Mouse (Mus musculus) erythroblast, embryonic 14.5 days (primary cell): ENCODE measurements around the gene Pde3a.

Experiments used
- GATA1 ChIP-seq: IDR thresholded peaks from 2 replicates; pipeline ENCODE4 v1.6.1; 2012; ENCODE audit warnings: low read length, inconsistent platforms, mixed read lengths
- TAL1 ChIP-seq: IDR thresholded peaks from 3 replicates; pipeline ENCODE4 v1.6.1; 2012; ENCODE audit warnings: low read length, inconsistent platforms, mixed read lengths

DNA sequence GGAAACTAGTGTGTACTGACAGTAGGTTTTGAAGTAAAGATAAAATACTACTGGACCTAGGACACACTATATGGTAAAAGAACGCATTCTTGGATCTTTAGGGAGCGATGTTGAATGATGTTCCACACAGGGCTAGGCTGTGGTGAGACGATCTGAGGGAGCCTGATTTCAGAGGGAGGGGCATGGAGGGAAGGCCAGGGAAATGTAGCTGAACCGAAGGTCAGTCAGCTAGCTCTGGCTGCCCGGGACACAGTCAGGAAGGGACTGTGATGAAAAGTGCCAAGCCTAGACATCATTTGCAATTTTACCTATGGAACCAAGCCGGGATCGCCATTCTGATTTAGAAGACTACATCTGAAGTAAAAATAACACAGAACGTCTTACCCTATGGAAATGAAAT is 7.8 kb downstream of the Pde3a start:
- TF ChIP-seq GATA1, result no peak
- no peak for TF ChIP-seq TAL1
